Comparison of ENCODE assay signal across 24 mouse cellular contexts in genomic region chr5:37001002-37001401, GRCm38 (mm10). TPM values are rescaled to one million over a fixed set of nuclear protein-coding genes. Genes with fewer than 3 reads are reported as not detected.
DNase-seq lines count a peak whose midpoint lies in the region; ATAC-seq and TF ChIP-seq lines count a peak whose summit lies in the region.
"Had no signal": no experiment of that assay in that cellular context is flagged by ENCODE, and none has a peak within 500 bp of the region (broad histone marks: within the 10 kb centered on the region; RNA-seq: fewer than 3 reads in every experiment).

No protein-coding gene starts in this region.

- peak; percentile 79 for DNase-seq in heart, adult 11 months
- DNase-seq in heart, postnatal 4 days = no peak
- DNase-seq in 416B (ENCODE audit: low read depth) = peak; percentile 47
- DNase-seq in limb, embryonic 14.5 days (ENCODE audit: low spot score) = peak; percentile 30
- DNase-seq in forebrain, embryonic 11.5 days (ENCODE audit: low spot score) = no peak
- DNase-seq: adrenal gland, adult 8-10 months; adrenal gland, postnatal 25 days; cerebellum, adult 11-12 months; cerebellum, adult 9-10 months; cerebellum, postnatal 14 days; gastrocnemius, postnatal 10 days; gastrocnemius, postnatal 36 days; kidney, adult 18-20 months had no signal

- no peaks in the 10 kb centered on the region for H3K36me3 ChIP-seq in limb, embryonic 14.5 days (ENCODE audit: control insufficient read depth, insufficient read depth, low read length)
- H3K36me3 ChIP-seq in forebrain, embryonic 11.5 days (ENCODE audit: control insufficient read depth, insufficient read depth, low read length) = no peaks in the 10 kb centered on the region
- no peaks in the 10 kb centered on the region for H3K36me3 ChIP-seq in kidney, embryonic 14.5 days (ENCODE audit: control insufficient read depth, insufficient read depth, low read length)
- H3K36me3 ChIP-seq: embryonic facial prominence, embryonic 12.5 days; G1E; hindbrain, embryonic 10.5 days; hindbrain, embryonic 13.5 days; intestine, embryonic 15.5 days had no signal

- no peaks in the 10 kb centered on the region for H3K4me1 ChIP-seq in limb, embryonic 14.5 days (ENCODE audit: control insufficient read depth, insufficient read depth, low read length)
- no peaks in the 10 kb centered on the region for H3K4me1 ChIP-seq in forebrain, embryonic 11.5 days (replicated peaks; ENCODE audit: control insufficient read depth, insufficient read depth, low read length)
- H3K4me1 ChIP-seq in kidney, embryonic 14.5 days (ENCODE audit: control insufficient read depth, insufficient read depth, low read length) = no peaks in the 10 kb centered on the region
- H3K4me1 ChIP-seq: embryonic facial prominence, embryonic 12.5 days; hindbrain, embryonic 13.5 days; intestine, embryonic 15.5 days had no signal

- H3K4me2 ChIP-seq in limb, embryonic 14.5 days (replicated peaks; ENCODE audit: low read depth, low read length, severe bottlenecking) = no peak overlapping the region
- no peak overlapping the region for H3K4me2 ChIP-seq in forebrain, embryonic 11.5 days (ENCODE audit: low read depth, low read length, severe bottlenecking)
- H3K4me2 ChIP-seq in kidney, embryonic 14.5 days (replicated peaks; ENCODE audit: low read depth, low read length) = no peak overlapping the region
- H3K4me2 ChIP-seq: embryonic facial prominence, embryonic 12.5 days; forebrain, embryonic 13.5 days; heart, embryonic 11.5 days; hindbrain, embryonic 13.5 days; intestine, embryonic 15.5 days had no signal

- peak; percentile 73; the same call in 1 of the 2 replicates for ATAC-seq in limb, embryonic 14.5 days (ENCODE audit: low FRiP score, low read depth)
- no peak for ATAC-seq in forebrain, embryonic 11.5 days (replicated peaks; ENCODE audit: low FRiP score)
- no peak for ATAC-seq in kidney, embryonic 14.5 days (ENCODE audit: low FRiP score, low TSS enrichment)
- ATAC-seq: activated CD4-positive, CD25-positive, alpha-beta regulatory T cell, adult 4 months; forebrain, embryonic 13.5 days; forebrain, embryonic 16.5 days; intestine, embryonic 15.5 days had no signal

- WGBS in limb, embryonic 14.5 days = 73% methylated on average over 9 of the region's 9 CpGs
- WGBS in forebrain, embryonic 11.5 days = 89% methylated on average over 9 of the region's 9 CpGs
- WGBS in kidney, embryonic 14.5 days = 88% methylated on average over 9 of the region's 9 CpGs

- no peak for TF ChIP-seq POLR2A in limb, embryonic 14.5 days (IDR thresholded peaks at IDR 0.05; ENCODE audit: borderline replicate concordance, extremely low read depth, insufficient read depth, insufficient read length)

- no peaks in the 10 kb centered on the region for H3K9me3 ChIP-seq in limb, embryonic 14.5 days (ENCODE audit: control insufficient read depth, low read length)
- no peaks in the 10 kb centered on the region for H3K9me3 ChIP-seq in forebrain, embryonic 11.5 days (ENCODE audit: control insufficient read depth, low read length)
- H3K9me3 ChIP-seq in kidney, embryonic 14.5 days (ENCODE audit: control insufficient read depth, low read length) = no peaks in the 10 kb centered on the region
- H3K9me3 ChIP-seq: embryonic facial prominence, embryonic 12.5 days; forebrain, embryonic 13.5 days; hindbrain, embryonic 13.5 days; intestine, embryonic 15.5 days had no signal

- no peaks in the 10 kb centered on the region for H3K27me3 ChIP-seq in limb, embryonic 14.5 days (ENCODE audit: control insufficient read depth, insufficient read depth, low read length)
- no peaks in the 10 kb centered on the region for H3K27me3 ChIP-seq in forebrain, embryonic 11.5 days (ENCODE audit: control insufficient read depth, insufficient read depth, low read length)
- H3K27me3 ChIP-seq in kidney, embryonic 14.5 days (ENCODE audit: control insufficient read depth, insufficient read depth, low read length) = no peaks in the 10 kb centered on the region
- H3K27me3 ChIP-seq: embryonic facial prominence, embryonic 12.5 days; forebrain, embryonic 13.5 days; intestine, embryonic 15.5 days had no signal

- no peak overlapping the region for H3K27ac ChIP-seq in limb, embryonic 14.5 days (replicated peaks; ENCODE audit: low read depth, low read length)
- H3K27ac ChIP-seq in forebrain, embryonic 11.5 days (ENCODE audit: low read depth, low read length) = no peak overlapping the region
- no peak overlapping the region for H3K27ac ChIP-seq in kidney, embryonic 14.5 days (ENCODE audit: low read depth, low read length)
- H3K27ac ChIP-seq: embryonic facial prominence, embryonic 12.5 days; forebrain, embryonic 13.5 days; hindbrain, embryonic 10.5 days; hindbrain, embryonic 13.5 days; intestine, embryonic 15.5 days had no signal

- H3K9ac ChIP-seq in limb, embryonic 14.5 days (ENCODE audit: low read depth, low read length, severe bottlenecking) = no peak overlapping the region
- H3K9ac ChIP-seq in forebrain, embryonic 11.5 days (ENCODE audit: low read length) = no peak overlapping the region
- H3K9ac ChIP-seq in kidney, embryonic 14.5 days (ENCODE audit: low read depth, low read length) = no peak overlapping the region
- H3K9ac ChIP-seq: embryonic facial prominence, embryonic 12.5 days; forebrain, embryonic 13.5 days; hindbrain, embryonic 13.5 days; intestine, embryonic 15.5 days had no signal

- H3K4me3 ChIP-seq in limb, embryonic 14.5 days (replicated peaks; ENCODE audit: low read length) = no peak overlapping the region
- no peak overlapping the region for H3K4me3 ChIP-seq in forebrain, embryonic 11.5 days (ENCODE audit: low read depth, low read length)
- no peak overlapping the region for H3K4me3 ChIP-seq in kidney, embryonic 14.5 days (ENCODE audit: low read length)
- H3K4me3 ChIP-seq: embryonic facial prominence, embryonic 12.5 days; erythroblast, embryonic 14.5 days; forebrain, embryonic 13.5 days; hindbrain, embryonic 10.5 days; hindbrain, embryonic 13.5 days; intestine, embryonic 15.5 days had no signal

RNA-seq across cellular contexts. Expression of gene Wfs1, which starts 12.0 kb away (rescaled TPM):
- total RNA-seq in heart, postnatal 4 days (2021) = 10 to 100 TPM; 26.3 to 27.7 TPM
- polyA plus RNA-seq in limb, embryonic 14.5 days (2012; rRNA removed) = 12.8 and 16.3 TPM in 2 replicates
- 10.4 and 11.2 TPM in 2 replicates for polyA plus RNA-seq in limb, embryonic 14.5 days (2014; fragmentation: Nextera tagmentation; extraction: Ambion mirVana)
- polyA plus RNA-seq in forebrain, embryonic 11.5 days (2014; fragmentation: Nextera tagmentation; extraction: Ambion mirVana) = 8.8 and 9.3 TPM in 2 replicates
- polyA plus RNA-seq in kidney, embryonic 14.5 days (2014; fragmentation: Nextera tagmentation; extraction: Ambion mirVana) = 12.9 and 20.9 TPM in 2 replicates

Comparison
In these comparisons a context has a peak if more than half of its experiments do, and no peak if none do; other contexts are left out.
1. DNase-seq: peak in heart, adult 11 months (single experiment), 416B (single experiment) and limb, embryonic 14.5 days (single experiment); none in heart, postnatal 4 days (single experiment) and forebrain, embryonic 11.5 days (single experiment).